ENCODE assay signal across 13 mouse cellular contexts in genomic region chr1:100430038-100430774, GRCm38 (mm10).
"Had no signal": no experiment of that assay in that cellular context is flagged by ENCODE, and none has a peak within 500 bp of the region (broad histone marks: within the 10 kb centered on the region; RNA-seq: fewer than 3 reads in every experiment).

No protein-coding gene starts in this region.

- H3K4me3 ChIP-seq: kidney, embryonic 15.5 days; limb, embryonic 15.5 days; liver, embryonic 12.5 days; midbrain, embryonic 13.5 days; myocyte had no signal

- H3K4me1 ChIP-seq: kidney, embryonic 15.5 days; limb, embryonic 15.5 days; liver, embryonic 12.5 days; midbrain, embryonic 13.5 days had no signal

- DNase-seq: kidney, adult 2 months; left cerebral cortex, postnatal 4 days; lung, postnatal 14 days; spleen, adult 18-20 months; thymus, adult 2 months; thymus, postnatal 25 days had no signal

- H3K9me3 ChIP-seq: kidney, embryonic 15.5 days; limb, embryonic 15.5 days; liver, embryonic 12.5 days; midbrain, embryonic 13.5 days had no signal

- H3K36me3 ChIP-seq: kidney, embryonic 15.5 days; limb, embryonic 15.5 days; liver, embryonic 12.5 days; midbrain, embryonic 13.5 days had no signal

- H3K27ac ChIP-seq: kidney, embryonic 15.5 days; limb, embryonic 15.5 days; liver, embryonic 12.5 days; midbrain, embryonic 13.5 days had no signal

- H3K4me2 ChIP-seq: kidney, embryonic 15.5 days; limb, embryonic 15.5 days; liver, embryonic 12.5 days; midbrain, embryonic 13.5 days had no signal

- ATAC-seq: hindbrain, embryonic 16.5 days; inflammation-experienced regulatory T-cells, adult 6 months; liver, embryonic 12.5 days; midbrain, embryonic 13.5 days had no signal

- H3K27me3 ChIP-seq: kidney, embryonic 15.5 days; limb, embryonic 15.5 days; liver, embryonic 12.5 days; midbrain, embryonic 13.5 days had no signal

- H3K9ac ChIP-seq: kidney, embryonic 15.5 days; limb, embryonic 15.5 days; liver, embryonic 12.5 days; midbrain, embryonic 13.5 days had no signal
